Mouse (Mus musculus) heart, adult 2 months (tissue): ENCODE data around the gene Fbxl13. TPM values are rescaled to one million over a fixed set of nuclear protein-coding genes. Genes with fewer than 3 reads are reported as not detected.

Experiments used
- DNase-seq, 2 experiments: peaks; one replicate each; pipeline ENCODE4 v3.0.0; 2021
- H3K27ac ChIP-seq: fragments of 200-600 bp; 2 replicates; pipeline ENCODE4 v1.8.1; 2022
- H3K27me3 ChIP-seq: fragments of 200-500 bp; 2 replicates; pipeline ENCODE4 v1.6.1; 2012; ENCODE audit warnings: mild to moderate bottlenecking, low read length, inconsistent platforms, mixed read lengths; ENCODE audit not compliant: control insufficient read depth, insufficient read depth
- H3K36me3 ChIP-seq: fragments of 200-500 bp; 2 replicates; pipeline ENCODE4 v1.6.1; 2012; ENCODE audit warnings: low read length, inconsistent platforms; ENCODE audit not compliant: control insufficient read depth, insufficient read depth
- H3K4me1 ChIP-seq: fragments of 200-500 bp; 2 replicates; pipeline ENCODE4 v1.6.1; 2011; ENCODE audit warnings: low read length; ENCODE audit not compliant: control insufficient read depth, insufficient read depth
- H3K4me3 ChIP-seq: fragments of 200-600 bp; 2 replicates; pipeline ENCODE4 v1.8.1; 2022
- H3K79me2 ChIP-seq: fragments of 200-500 bp; replicated peaks from 2 replicates; pipeline ENCODE4 v1.6.1; 2012; ENCODE audit warnings: mild to moderate bottlenecking, inconsistent platforms, low read length, moderate library complexity, mixed read lengths; ENCODE audit not compliant: control insufficient read depth, insufficient read depth
- H3K9ac ChIP-seq: fragments of 200-500 bp; 2 replicates; pipeline ENCODE4 v1.6.1; 2012; ENCODE audit warnings: low read depth, mild to moderate bottlenecking, control low read depth, inconsistent platforms, low read length, mixed read lengths
- CTCF ChIP-seq: fragments of 200-600 bp; IDR thresholded peaks from 2 replicates; pipeline ENCODE4 v1.8.1; 2022; ENCODE audit warnings: antibody characterized with exemption, mild to moderate bottlenecking, moderate library complexity
- EP300 ChIP-seq: fragments of 200-500 bp; IDR thresholded peaks from 2 replicates; pipeline ENCODE4 v1.6.1; 2011; ENCODE audit warnings: low read depth, low read length, control low read depth; ENCODE audit not compliant: insufficient read depth
- POLR2A ChIP-seq: fragments of 200-500 bp; IDR thresholded peaks from 2 replicates; pipeline ENCODE4 v1.6.1; 2011; ENCODE audit warnings: mild to moderate bottlenecking, low read depth, low read length, control low read depth; ENCODE audit not compliant: insufficient read depth
- WGBS: fragments of 180-500 bp; shearing (Covaris S2); methylation state at CpG from one replicate; pipeline ENCODE4 v1.1.7; 2018; 5-methylcytosine and 5-hydroxymethylcytosine counted together
- intact Hi-C: fragments of 180-260 bp; cut with DNase I; formaldehyde crosslinking; loops from one replicate; pipeline ENCODE4 v1.15.1; 2025
- polyA plus RNA-seq: library from polyadenylated mRNA; depleted of rRNA; stranded (reverse); fragments of >200 nt; gene quantifications from 2 replicates; pipeline ENCODE4 v1.2.3, GENCODE M21; 2012; rRNA removed
- total RNA-seq, 2 experiments: library from RNA; stranded (reverse); gene quantifications; 2 replicates each; pipeline ENCODE4 v1.2.3; 2021

Fbxl13 gene
- total and polyA plus RNA-seq, 3 experiments: 0.47 TPM; not detected in 2

GRCm38 (mm10) chr5:21440833-21441530, 204.5 kb downstream of the Fbxl13 start:
- Histone ChIP-seq H3K9ac (no peak overlapping the region), H3K79me2 (no peaks in the 10 kb centered on the region), H3K27ac (no peak overlapping the region), H3K4me3 (no peak overlapping the region), H3K27me3 (no peaks in the 10 kb centered on the region), H3K36me3 (0 out of 2 replicates have a peak, but pooled peaks cover 4% of the 10 kb centered on the region), H3K4me1 (peaks cover 9% of the 10 kb centered on the region)
- TF ChIP-seq CTCF (no peak), POLR2A (no peak), EP300 (no peak)
- 33% methylated on average over 8 of the region's 8 CpGs for WGBS
- intact Hi-C loops: no loop called here
- peak in 1 of 2 experiments; percentile 11 for DNase-seq

DNA sequence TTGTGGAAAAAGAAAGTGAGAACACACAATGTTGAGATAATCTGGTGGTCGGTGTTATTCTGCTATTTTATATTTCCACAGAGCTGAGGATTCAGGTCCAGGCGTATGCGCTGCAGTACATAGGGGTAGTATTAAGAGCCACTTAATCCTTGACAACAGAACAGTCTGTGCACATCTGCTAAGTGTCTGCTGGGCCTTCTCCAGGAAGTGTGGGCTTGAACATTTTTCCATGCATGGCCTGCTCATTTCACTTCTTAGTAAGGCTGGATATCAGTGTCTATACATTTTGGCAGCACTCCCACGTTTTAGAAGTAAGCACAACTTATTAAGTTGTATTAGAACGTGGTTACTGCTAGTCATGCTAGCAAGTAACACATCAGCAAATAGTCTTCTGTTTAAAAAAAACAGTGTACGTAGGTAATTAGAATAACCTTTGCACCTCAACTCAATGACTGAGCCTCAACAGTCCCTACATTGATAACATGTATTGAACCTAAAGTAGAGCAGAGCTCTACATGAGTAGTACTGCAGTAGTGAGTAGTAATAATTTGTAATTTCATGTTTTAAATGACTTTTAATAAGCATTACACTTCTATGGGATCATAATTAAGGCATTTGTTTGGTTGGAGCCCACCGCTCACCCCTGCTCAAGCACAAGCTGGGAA, 205.9 kb downstream of the Fbxl13 start:
- WGBS: 83% methylated on average over 7 of the region's 7 CpGs
- intact Hi-C loops: no loop called here
- H3K4me1 ChIP-seq: peaks cover 9% of the 10 kb centered on the region
- no peak overlapping the region for H3K27ac ChIP-seq
- no peaks in the 10 kb centered on the region for H3K79me2 ChIP-seq
- 0 out of 2 replicates have a peak, but pooled peaks cover 4% of the 10 kb centered on the region for H3K36me3 ChIP-seq
- H3K27me3 ChIP-seq: no peaks in the 10 kb centered on the region
- H3K4me3 ChIP-seq: no peak overlapping the region
- TF ChIP-seq EP300: no peak
- no peak for TF ChIP-seq POLR2A
- no peak for TF ChIP-seq CTCF
- DNase-seq: no peak
- H3K9ac ChIP-seq: no peak overlapping the region

GRCm38 (mm10) chr5:21438428-21438827, 207.0 kb downstream of the Fbxl13 start:
- Histone ChIP-seq H3K4me3 (no peak overlapping the region), H3K27ac (no peak overlapping the region), H3K79me2 (no peaks in the 10 kb centered on the region), H3K36me3 (0 out of 2 replicates have a peak, but pooled peaks cover 4% of the 10 kb centered on the region), H3K27me3 (no peaks in the 10 kb centered on the region), H3K9ac (no peak overlapping the region), H3K4me1 (peaks cover 9% of the 10 kb centered on the region)
- 86% methylated on average over 9 of the region's 9 CpGs for WGBS
- TF ChIP-seq EP300 (no peak), POLR2A (no peak), CTCF (no peak)
- DNase-seq: no peak
- intact Hi-C loops: no loop called here

- DNase-seq: no peak
- H3K79me2 ChIP-seq: no peaks in the 10 kb centered on the region
- H3K4me3 ChIP-seq: no peak overlapping the region
- H3K27ac ChIP-seq: no peak overlapping the region
- H3K9ac ChIP-seq: no peak overlapping the region
- no peak for TF ChIP-seq CTCF
- no peak for TF ChIP-seq EP300
- TF ChIP-seq POLR2A: no peak
- no peaks in the 10 kb centered on the region for H3K27me3 ChIP-seq
- intact Hi-C loops: no loop called here
- H3K36me3 ChIP-seq: no peaks in the 10 kb centered on the region
- peaks cover 6% of the 10 kb centered on the region for H3K4me1 ChIP-seq
- 78% methylated on average over 8 of the region's 8 CpGs for WGBS
Measured at GRCm38 (mm10) chr5:21436471-21436975, 208.9 kb downstream of the Fbxl13 start.

DNA sequence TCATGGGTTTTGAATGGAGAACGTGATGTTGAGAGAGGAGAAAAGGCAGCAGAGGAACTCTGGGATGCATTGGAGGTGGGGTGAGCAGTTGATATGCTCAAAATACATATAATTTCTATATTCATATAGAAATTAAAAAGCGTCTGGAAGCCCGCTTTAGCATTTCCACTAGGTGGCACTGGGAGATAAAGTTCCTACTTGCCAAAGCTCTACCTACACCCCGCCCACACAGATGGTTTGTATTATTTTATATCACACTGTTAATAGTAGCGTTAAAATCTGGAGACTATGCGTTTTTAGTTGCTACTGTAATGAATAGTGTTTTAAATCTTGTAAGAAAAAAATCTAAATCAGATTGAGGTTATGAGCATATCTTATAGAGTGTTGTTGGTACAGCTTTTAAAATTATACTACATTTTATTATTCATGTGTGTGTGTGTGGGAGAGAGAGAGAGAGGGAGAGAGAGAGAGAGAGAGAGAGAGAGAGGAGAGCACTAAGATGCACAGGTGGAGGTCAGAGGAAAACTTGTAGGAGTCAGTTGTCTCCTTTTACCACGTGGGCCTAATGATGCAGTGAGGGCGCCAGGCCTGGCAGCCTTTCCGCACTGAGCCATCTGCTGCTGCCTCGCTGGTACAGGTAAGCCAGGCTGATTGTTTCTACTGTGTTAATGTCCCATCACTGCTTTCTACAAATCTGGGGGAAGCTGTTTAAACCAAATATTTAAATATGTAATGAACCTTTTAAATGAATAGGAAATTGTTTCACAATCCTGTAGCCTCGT, 211.1 kb downstream of the Fbxl13 start:
- Histone ChIP-seq H3K4me3 (no peak overlapping the region), H3K9ac (no peak overlapping the region), H3K36me3 (no peaks in the 10 kb centered on the region), H3K4me1 (no peaks in the 10 kb centered on the region), H3K27me3 (no peaks in the 10 kb centered on the region), H3K79me2 (no peaks in the 10 kb centered on the region), H3K27ac (no peak overlapping the region)
- no peak for TF ChIP-seq POLR2A
- TF ChIP-seq EP300: no peak
- peak; percentile 72 for TF ChIP-seq CTCF
- 66% methylated on average over 11 of the region's 11 CpGs for WGBS
- DNase-seq: no peak
- intact Hi-C loops: loop anchor here (1.0 to 2.0 kb wide), 2 partner anchors 152 to 206 kb away; no protein-coding TSS in a partner anchor

Other genes starting within 250 kb of the Fbxl13 start
- 1 to 10 TPM; 2.8 to 3.1 TPM for gene Ccdc146, start 221.0 kb downstream of the Fbxl13 start, total RNA-seq
- 1.5 and 2.9 TPM in 2 replicates for gene Ccdc146, start 221.0 kb downstream of the Fbxl13 start, polyA plus RNA-seq
- gene Fam185a, start 220.7 kb downstream of the Fbxl13 start, total RNA-seq: 10 to 100 TPM; 18.4 to 19.9 TPM
- gene Fam185a, start 220.7 kb downstream of the Fbxl13 start, polyA plus RNA-seq: 4.5 and 6.2 TPM in 2 replicates
- 1 to 10 TPM; 2.0 to 3.1 TPM for gene Lrrc17, start 102.1 kb downstream of the Fbxl13 start, total RNA-seq
- 2.7 and 4.7 TPM in 2 replicates for gene Lrrc17, start 102.1 kb downstream of the Fbxl13 start, polyA plus RNA-seq
- gene Armc10, start 179 bp upstream of the Fbxl13 start, total RNA-seq: 1 to 10 TPM; 8.0 to 9.4 TPM
- 10.8 and 12.2 TPM in 2 replicates for gene Armc10, start 179 bp upstream of the Fbxl13 start, polyA plus RNA-seq
- 1 to 10 TPM; 5.4 to 5.9 TPM for gene Napepld, start 55.8 kb upstream of the Fbxl13 start, total RNA-seq
- gene Napepld, start 55.8 kb upstream of the Fbxl13 start, polyA plus RNA-seq: 2.4 and 3.7 TPM in 2 replicates
- 100 to 1,000 TPM; 250 to 288 TPM for gene Pmpcb, start 91.5 kb upstream of the Fbxl13 start, total RNA-seq
- 99.0 and 192 TPM in 2 replicates for gene Pmpcb, start 91.5 kb upstream of the Fbxl13 start, polyA plus RNA-seq
- gene Dnajc2, start 139.6 kb upstream of the Fbxl13 start, total RNA-seq: 10 to 100 TPM; 20.9 to 21.5 TPM
- gene Dnajc2, start 139.6 kb upstream of the Fbxl13 start, polyA plus RNA-seq: 4.1 and 4.9 TPM in 2 replicates
- 10 to 100 TPM; 87.3 to 97.5 TPM for gene Psmc2, start 139.6 kb upstream of the Fbxl13 start, total RNA-seq
- 33.7 and 57.6 TPM in 2 replicates for gene Psmc2, start 139.6 kb upstream of the Fbxl13 start, polyA plus RNA-seq
- not detected for gene Slc26a5, start 220.0 kb upstream of the Fbxl13 start, total RNA-seq
- gene Slc26a5, start 220.0 kb upstream of the Fbxl13 start, polyA plus RNA-seq: not detected in 2 replicates